Mouse (Mus musculus): ENCODE data around the gene Wnt10b. TPM values are rescaled to one million over a fixed set of nuclear protein-coding genes. Genes with fewer than 3 reads are reported as not detected.
A peak's percentile ranks its signal among the peaks of the same experiment; 100 is the strongest.

Wnt10b gene
- polyA plus RNA-seq, 1 experiment, result 14.5 TPM

GRCm38 (mm10) chr15:98774096-98774495 is 3.9 kb downstream of the Wnt10b start:
- Histone ChIP-seq H3K4me3 (ENCODE audit: insufficient read depth, poor library complexity, severe bottlenecking) (no peak overlapping the region), H3ac (ENCODE audit: control insufficient read depth, insufficient read length, low read depth) (no peak overlapping the region), H3K79me3 (ENCODE audit: low read depth) (peaks cover 4% of the 10 kb centered on the region), H3K27me3 (ENCODE audit: control insufficient read depth, insufficient read depth, insufficient read length) (no peaks in the 10 kb centered on the region), H3K36me3 (ENCODE audit: control insufficient read depth, insufficient read depth) (peaks cover 39% of the 10 kb centered on the region), H3K79me2 (ENCODE audit: control insufficient read depth, insufficient read depth) (peaks cover 23% of the 10 kb centered on the region)
- TF ChIP-seq MYOD1 (IDR thresholded peaks at IDR 0.05; ENCODE audit: control insufficient read depth, insufficient read length, low read depth) (no peak), USF1 (IDR thresholded peaks at IDR 0.05; ENCODE audit: low read depth) (no peak), FOSL1 (IDR thresholded peaks at IDR 0.05; ENCODE audit: insufficient read depth, low read length, poor library complexity, severe bottlenecking) (no peak), CTCF (IDR thresholded peaks at IDR 0.05; ENCODE audit: control insufficient read depth, insufficient read depth, insufficient read length) (no peak), MAX (IDR thresholded peaks at IDR 0.05) (no peak), CEBPB (IDR thresholded peaks at IDR 0.05; ENCODE audit: low read depth) (no peak), MYOG (IDR thresholded peaks at IDR 0.05; ENCODE audit: control insufficient read depth, extremely low read depth, insufficient read length) (no peak)

GRCm38 (mm10) chr15:98772511-98773211 is 5.3 kb downstream of the Wnt10b start:
- no peak overlapping the region for H3ac ChIP-seq (ENCODE audit: control insufficient read depth, insufficient read length, low read depth)
- H3K79me3 ChIP-seq (ENCODE audit: low read depth), result peaks cover 4% of the 10 kb centered on the region
- no peak overlapping the region for H3K4me3 ChIP-seq (ENCODE audit: insufficient read depth, poor library complexity, severe bottlenecking)
- peaks cover 39% of the 10 kb centered on the region for H3K36me3 ChIP-seq (ENCODE audit: control insufficient read depth, insufficient read depth)
- peaks cover 20% of the 10 kb centered on the region for H3K79me2 ChIP-seq (ENCODE audit: control insufficient read depth, insufficient read depth)
- TF ChIP-seq MYOD1 (IDR thresholded peaks at IDR 0.05; ENCODE audit: control insufficient read depth, insufficient read length, low read depth) (no peak), MAX (IDR thresholded peaks at IDR 0.05) (no peak), CTCF (IDR thresholded peaks at IDR 0.05; ENCODE audit: control insufficient read depth, insufficient read depth, insufficient read length) (no peak), CEBPB (IDR thresholded peaks at IDR 0.05; ENCODE audit: low read depth) (no peak), MYOG (IDR thresholded peaks at IDR 0.05; ENCODE audit: control insufficient read depth, extremely low read depth, insufficient read length) (no peak), FOSL1 (IDR thresholded peaks at IDR 0.05; ENCODE audit: insufficient read depth, low read length, poor library complexity, severe bottlenecking) (no peak), USF1 (IDR thresholded peaks at IDR 0.05; ENCODE audit: low read depth) (no peak)
- H3K27me3 ChIP-seq (ENCODE audit: control insufficient read depth, insufficient read depth, insufficient read length), result no peaks in the 10 kb centered on the region

GRCm38 (mm10) chr15:98771813-98772425 is 6.0 kb downstream of the Wnt10b start:
- H3K4me3 ChIP-seq (ENCODE audit: insufficient read depth, poor library complexity, severe bottlenecking), result no peak overlapping the region
- H3ac ChIP-seq (ENCODE audit: control insufficient read depth, insufficient read length, low read depth), result no peak overlapping the region
- peaks cover 39% of the 10 kb centered on the region for H3K36me3 ChIP-seq (ENCODE audit: control insufficient read depth, insufficient read depth)
- H3K27me3 ChIP-seq (ENCODE audit: control insufficient read depth, insufficient read depth, insufficient read length), result no peaks in the 10 kb centered on the region
- peaks cover 13% of the 10 kb centered on the region for H3K79me2 ChIP-seq (ENCODE audit: control insufficient read depth, insufficient read depth)
- TF ChIP-seq MAX (IDR thresholded peaks at IDR 0.05) (no peak), MYOG (IDR thresholded peaks at IDR 0.05; ENCODE audit: control insufficient read depth, extremely low read depth, insufficient read length) (no peak), USF1 (IDR thresholded peaks at IDR 0.05; ENCODE audit: low read depth) (no peak), MYOD1 (IDR thresholded peaks at IDR 0.05; ENCODE audit: control insufficient read depth, insufficient read length, low read depth) (no peak), CTCF (IDR thresholded peaks at IDR 0.05; ENCODE audit: control insufficient read depth, insufficient read depth, insufficient read length) (no peak), FOSL1 (IDR thresholded peaks at IDR 0.05; ENCODE audit: insufficient read depth, low read length, poor library complexity, severe bottlenecking) (no peak), CEBPB (IDR thresholded peaks at IDR 0.05; ENCODE audit: low read depth) (no peak)
- H3K79me3 ChIP-seq (ENCODE audit: low read depth), result no peaks in the 10 kb centered on the region

GRCm38 (mm10) chr15:98768259-98768658 is 9.7 kb downstream of the Wnt10b start:
- H3K79me3 ChIP-seq (ENCODE audit: low read depth), result no peaks in the 10 kb centered on the region
- H3K79me2 ChIP-seq (ENCODE audit: control insufficient read depth, insufficient read depth), result no peaks in the 10 kb centered on the region
- no peak overlapping the region for H3K4me3 ChIP-seq (ENCODE audit: insufficient read depth, poor library complexity, severe bottlenecking)
- H3K36me3 ChIP-seq (ENCODE audit: control insufficient read depth, insufficient read depth), result peaks cover 23% of the 10 kb centered on the region
- H3ac ChIP-seq (ENCODE audit: control insufficient read depth, insufficient read length, low read depth), result no peak overlapping the region
- H3K27me3 ChIP-seq (ENCODE audit: control insufficient read depth, insufficient read depth, insufficient read length), result no peaks in the 10 kb centered on the region
- TF ChIP-seq MAX (IDR thresholded peaks at IDR 0.05) (peak; percentile 66), MYOD1 (IDR thresholded peaks at IDR 0.05; ENCODE audit: control insufficient read depth, insufficient read length, low read depth) (no peak)

- peaks cover 8% of the 10 kb centered on the region for H3K36me3 ChIP-seq (ENCODE audit: control insufficient read depth, insufficient read depth)
- TF ChIP-seq FOSL1 (IDR thresholded peaks at IDR 0.05; ENCODE audit: insufficient read depth, low read length, poor library complexity, severe bottlenecking) (no peak), USF1 (IDR thresholded peaks at IDR 0.05; ENCODE audit: low read depth) (no peak), MAX (IDR thresholded peaks at IDR 0.05) (no peak), MYOG (IDR thresholded peaks at IDR 0.05; ENCODE audit: control insufficient read depth, extremely low read depth, insufficient read length) (no peak), MYOD1 (IDR thresholded peaks at IDR 0.05; ENCODE audit: control insufficient read depth, insufficient read length, low read depth) (no peak), CEBPB (IDR thresholded peaks at IDR 0.05; ENCODE audit: low read depth) (no peak), CTCF (IDR thresholded peaks at IDR 0.05; ENCODE audit: control insufficient read depth, insufficient read depth, insufficient read length) (no peak)
Observed at GRCm38 (mm10) chr15:98765929-98766328, 12.0 kb downstream of the Wnt10b start.

More at GRCm38 (mm10) chr15:98765929-98766328, 12.0 kb downstream of the Wnt10b start:
- Histone ChIP-seq H3ac (ENCODE audit: control insufficient read depth, insufficient read length, low read depth) (no peak overlapping the region), H3K79me3 (ENCODE audit: low read depth) (peaks cover 12% of the 10 kb centered on the region), H3K79me2 (ENCODE audit: control insufficient read depth, insufficient read depth) (peaks cover 22% of the 10 kb centered on the region), H3K4me3 (ENCODE audit: insufficient read depth, poor library complexity, severe bottlenecking) (no peak overlapping the region), H3K27me3 (ENCODE audit: control insufficient read depth, insufficient read depth, insufficient read length) (no peaks in the 10 kb centered on the region)
